Mouse (Mus musculus): ENCODE data around the gene Ccdc81. TPM values are rescaled to one million over a fixed set of nuclear protein-coding genes. Genes with fewer than 3 reads are reported as not detected.

Ccdc81 gene
- not detected in 2 replicates for polyA plus RNA-seq (2012)

GRCm38 (mm10) chr7:89903442-89904343 lies at the start of gene Ccdc81:
Gene Ccdc81, minus strand, starts transcription at chr7:89903629.

DNA sequence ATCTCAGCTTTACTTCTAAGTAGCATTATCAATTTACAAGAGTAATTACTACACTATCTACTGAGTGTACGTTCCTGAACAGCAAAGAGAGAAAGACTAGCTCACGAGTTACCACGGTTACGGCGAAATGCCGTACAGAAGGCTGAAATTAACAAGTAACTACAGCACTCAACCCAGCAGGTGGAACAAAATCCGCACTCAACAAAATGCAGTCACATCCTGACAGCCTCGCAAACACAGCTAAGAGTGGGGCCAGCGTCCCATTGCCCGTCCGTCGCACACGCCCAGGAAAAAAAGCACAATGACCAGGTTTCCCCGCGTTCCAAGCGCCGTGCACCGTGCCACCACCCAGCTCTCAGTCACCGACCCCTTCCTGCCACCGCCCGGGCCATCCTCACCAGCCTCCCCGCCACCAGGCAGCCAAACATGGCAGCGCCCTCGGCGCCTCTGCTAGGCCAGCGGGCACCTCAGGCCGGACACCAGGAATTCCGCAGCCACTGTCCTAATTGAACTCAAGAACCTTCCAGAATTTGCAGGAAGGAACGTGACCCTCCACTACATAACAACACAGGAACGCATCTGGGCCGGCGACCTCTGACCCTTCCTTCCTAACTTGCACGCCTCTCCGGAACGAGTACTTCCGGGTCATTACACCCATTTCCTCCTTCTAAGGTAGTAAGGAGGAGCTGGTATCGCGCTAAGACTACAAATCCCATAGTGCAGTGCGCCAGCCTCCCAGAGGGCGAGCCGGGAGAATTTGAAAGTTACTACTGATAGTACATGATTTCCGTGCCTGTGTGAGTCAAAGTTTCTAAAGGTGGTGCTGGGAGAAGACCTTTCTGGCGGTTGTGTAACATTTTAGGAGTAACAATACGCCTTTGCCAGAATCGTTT lies 37.4 kb upstream of the Ccdc81 start, which contains the start of gene Hikeshi:
TSS of gene Hikeshi (minus strand) at position 634 of the 893 bp plus-strand sequence.

Other genes starting within 250 kb of the Ccdc81 start
- gene Hikeshi, start 37.6 kb upstream of the Ccdc81 start, polyA plus RNA-seq (2012) = 16.7 and 21.6 TPM in 2 replicates
- gene Eed, start 77.4 kb upstream of the Ccdc81 start, polyA plus RNA-seq (2012) = 131 and 181 TPM in 2 replicates
- gene Picalm, start 226.6 kb upstream of the Ccdc81 start, polyA plus RNA-seq (2012) = 86.5 and 101 TPM in 2 replicates

All from megakaryocyte-erythroid progenitor cell, adult 5 weeks (primary cell).